Mouse (Mus musculus) neural tube, postnatal 0 days (tissue): Measurements from ENCODE around the gene Panx3. TPM values are rescaled to one million over a fixed set of nuclear protein-coding genes. Genes with fewer than 3 reads are reported as not detected.

Experiments
- polyA plus RNA-seq: library from polyadenylated mRNA; unstranded; fragments of >200 nt; fragmentation: Nextera tagmentation; extraction: Ambion mirVana; gene quantifications from 2 replicates; pipeline ENCODE4 v1.2.1, GENCODE M21; 2015

Gene Panx3
- polyA plus RNA-seq: 0.31 TPM in 2 replicates

DNA sequence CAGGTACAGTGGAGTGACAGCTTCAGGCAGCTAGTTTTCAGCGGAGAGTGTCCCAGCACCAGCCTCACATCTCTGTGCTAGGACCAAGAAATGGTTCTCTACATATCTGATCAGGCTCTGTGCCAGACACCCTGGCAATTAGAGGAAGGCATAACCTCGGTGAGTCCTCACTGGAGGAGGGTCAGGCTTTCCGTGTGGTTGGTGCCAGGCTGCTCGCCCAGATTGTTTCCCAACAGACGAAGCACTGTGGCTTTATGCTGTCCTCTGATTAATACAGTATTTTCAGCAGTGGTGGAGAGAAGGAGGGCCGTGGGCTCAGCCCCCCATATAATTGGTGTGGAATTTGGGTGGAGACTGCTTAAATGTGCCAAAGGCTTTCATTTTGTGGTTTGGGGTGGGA, at the start of gene Panx3:
TSS of gene Panx3 (minus strand) at position 121 of the 400 bp plus-strand sequence.

DNA sequence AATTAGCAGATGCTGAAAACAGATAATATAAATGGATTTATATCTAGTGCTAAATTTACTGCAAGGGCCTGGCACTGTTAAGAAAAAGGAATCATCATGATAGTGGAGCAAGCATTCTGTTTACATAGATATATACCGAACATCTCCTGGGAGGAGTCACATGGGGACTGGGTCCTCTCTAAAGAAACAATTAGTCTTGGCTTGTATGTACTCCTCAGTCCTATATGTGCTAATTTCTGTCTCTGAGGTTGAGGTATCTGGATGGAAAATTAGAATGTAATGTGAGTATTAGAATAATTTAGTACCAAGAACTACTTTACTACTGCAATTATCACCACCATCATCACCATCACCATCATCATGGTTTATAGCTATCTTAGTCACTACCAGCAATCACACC, 47.1 kb upstream of the Panx3 start, which contains the start of gene Olfr160:
TSS of gene Olfr160 (minus strand) at position 101 of the 400 bp plus-strand sequence.

DNA sequence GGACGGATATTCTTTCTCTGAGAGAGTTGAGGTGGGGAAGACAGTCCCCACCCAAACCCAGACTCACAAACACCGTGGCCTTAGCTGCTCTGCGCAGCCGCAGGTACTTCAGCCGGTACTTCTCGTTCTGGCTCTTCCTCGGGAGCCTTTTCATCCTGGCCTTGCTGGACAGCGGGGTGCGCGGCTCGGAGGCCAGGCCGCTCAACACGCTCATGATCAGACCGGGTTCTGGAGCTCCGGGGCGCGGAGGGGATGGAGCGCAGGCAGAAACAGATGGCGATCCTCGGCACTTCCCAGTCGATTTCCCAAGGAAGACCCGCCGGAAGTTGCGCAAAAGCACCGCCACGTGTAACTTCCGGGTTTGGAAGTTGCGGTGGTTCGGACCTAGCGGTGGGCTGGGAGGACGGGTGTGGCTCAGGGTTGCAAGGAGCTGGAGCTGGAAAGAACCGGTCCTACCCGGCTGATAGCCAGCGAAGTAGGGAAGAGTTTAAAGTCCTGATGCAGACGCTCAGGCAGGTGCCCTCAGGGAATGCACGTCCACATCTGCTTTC, 12.0 kb downstream of the Panx3 start, which contains the start of gene Tbrg1:
TSS of gene Tbrg1 (minus strand) at position 382 of the 551 bp plus-strand sequence.

DNA sequence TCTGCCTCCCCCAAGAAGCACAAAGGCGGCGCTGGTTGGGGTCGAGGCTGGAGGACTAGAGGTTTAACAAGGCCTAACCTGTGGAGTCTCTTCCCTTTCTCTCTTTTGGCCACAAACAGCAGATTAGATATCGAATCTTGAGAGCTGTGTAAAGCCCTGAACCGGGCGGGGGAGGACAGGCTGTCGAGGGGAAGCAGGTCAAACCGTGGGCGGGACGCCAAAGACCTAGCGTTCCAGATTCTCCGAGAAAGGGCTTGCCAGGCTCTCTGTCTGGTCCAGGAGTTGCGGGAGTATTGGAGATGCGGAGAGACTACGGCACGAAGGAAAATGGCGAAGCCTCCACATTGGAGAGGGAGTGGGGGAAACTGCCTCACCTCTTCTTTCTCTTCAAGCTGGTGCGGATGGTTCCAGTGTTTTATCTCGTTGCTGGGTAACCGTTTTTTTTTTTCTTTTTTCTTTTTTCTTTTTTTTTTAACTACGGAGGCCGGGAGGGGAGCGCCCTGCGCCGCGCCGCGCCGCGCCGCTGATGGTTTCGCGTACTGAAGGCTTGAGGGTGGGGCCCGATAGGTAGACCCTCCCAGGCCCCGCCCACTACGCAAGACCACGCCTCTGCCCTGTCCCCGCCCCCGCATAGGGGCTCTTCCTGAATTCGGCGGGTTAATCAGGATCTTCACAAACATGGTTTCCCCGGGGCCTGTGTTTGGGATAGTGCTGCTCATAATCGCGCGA, 55.7 kb downstream of the Panx3 start, which contains the start of gene Spa17:
TSS of gene Spa17 (minus strand) at position 541 of the 729 bp plus-strand sequence.

Other genes with a start within 250 kb of the Panx3 start
- 0.75 and 1.2 TPM in 2 replicates for gene Robo3, start 236.0 kb downstream of the Panx3 start, polyA plus RNA-seq
- gene Msantd2, start 179.9 kb downstream of the Panx3 start, polyA plus RNA-seq: 20.4 and 20.7 TPM in 2 replicates
- gene Esam, start 141.2 kb downstream of the Panx3 start, polyA plus RNA-seq: 38.2 and 43.6 TPM in 2 replicates
- gene Vsig2, start 130.0 kb downstream of the Panx3 start, polyA plus RNA-seq: 1.4 TPM in 2 replicates
- 13.1 and 18.7 TPM in 2 replicates for gene Nrgn, start 116.3 kb downstream of the Panx3 start, polyA plus RNA-seq
- gene Siae, start 113.5 kb downstream of the Panx3 start, polyA plus RNA-seq: 11.8 and 17.0 TPM in 2 replicates
- 9.5 and 10.5 TPM in 2 replicates for gene Spa17, start 55.5 kb downstream of the Panx3 start, polyA plus RNA-seq
- 78.1 and 84.2 TPM in 2 replicates for gene Tbrg1, start 11.9 kb downstream of the Panx3 start, polyA plus RNA-seq
- gene Olfr160, start 47.0 kb upstream of the Panx3 start, polyA plus RNA-seq: not detected in 2 replicates
- not detected in 2 replicates for gene Olfr874, start 75.9 kb upstream of the Panx3 start, polyA plus RNA-seq
- not detected in 2 replicates for gene Olfr875, start 102.6 kb upstream of the Panx3 start, polyA plus RNA-seq
- gene Olfr876, start 133.8 kb upstream of the Panx3 start, polyA plus RNA-seq: not detected in 2 replicates
- not detected in 2 replicates for gene Olfr877, start 185.0 kb upstream of the Panx3 start, polyA plus RNA-seq
- not detected in 2 replicates for gene Olfr145, start 227.5 kb upstream of the Panx3 start, polyA plus RNA-seq
- not detected in 2 replicates for gene Olfr878, start 248.6 kb upstream of the Panx3 start, polyA plus RNA-seq